Mouse (Mus musculus) left cerebral cortex, adult 2 months (tissue): Measurements from ENCODE around the gene Lonp1. TPM values are rescaled to one million over a fixed set of nuclear protein-coding genes. Genes with fewer than 3 reads are reported as not detected.

Experiments
- DNase-seq, 2 experiments: peaks; one replicate each; pipeline ENCODE4 v3.0.0; 2021 to 2022; ENCODE audit warnings: low spot score in 2 of 2, mixed read lengths in 1 of 2; ENCODE audit errors: extremely low spot score in 1 of 2
- H3K27ac ChIP-seq: fragments of 200-600 bp; 2 replicates; pipeline ENCODE4 v1.8.1; 2022
- H3K4me3 ChIP-seq: fragments of 200-600 bp; 2 replicates; pipeline ENCODE4 v1.8.1; 2022
- CTCF ChIP-seq: fragments of 200-600 bp; IDR thresholded peaks from 2 replicates; pipeline ENCODE4 v1.8.1; 2022; ENCODE audit warnings: antibody characterized with exemption, mild to moderate bottlenecking, moderate library complexity
- intact Hi-C: fragments of 180-260 bp; cut with DNase I; formaldehyde crosslinking; loops from one replicate; pipeline ENCODE4 v1.15.1; 2025
- total RNA-seq, 2 experiments: library from RNA; stranded (reverse); gene quantifications; 2 replicates each; pipeline ENCODE4 v1.2.3; 2021

Gene Lonp1
- total RNA-seq, 2 experiments from 2014 or later = 62.7 to 62.8 TPM

GRCm38 (mm10) chr17:56584257-56585130 lies 42.2 kb downstream of the Lonp1 start, which contains the start of the genes Safb2 and Safb:
Gene Safb2 (minus strand): TSS chr17:56584585.
Gene Safb (plus strand): TSS chr17:56584825.
- DNase-seq = peak; percentile 100
- intact Hi-C loops = loop anchor here (2.0 to 5.0 kb wide), 2 partner anchors 24 to 83 kb away; partner anchors contain the start of gene 2410015M20Rik
- peak within 1 kb of the TSS; percentile 99 for H3K27ac ChIP-seq
- TF ChIP-seq CTCF = peak; percentile 1
- peak within 1 kb of the TSS; percentile 94 for H3K4me3 ChIP-seq

- peak in 1 of 2 experiments; percentile 28 for DNase-seq
- Histone ChIP-seq H3K4me3 (peak overlapping the region; percentile 94), H3K27ac (peak overlapping the region; percentile 99)
- intact Hi-C loops = loop anchor here (2.0 to 5.0 kb wide), 2 partner anchors 25 to 84 kb away; partner anchors contain the start of gene 2410015M20Rik
- no peak for TF ChIP-seq CTCF
Measured at GRCm38 (mm10) chr17:56583611-56584256, 43.0 kb downstream of the Lonp1 start.

- TF ChIP-seq CTCF = no peak
- H3K27ac ChIP-seq = peak overlapping the region; percentile 99; the same call in 1 of the 2 replicates
- intact Hi-C loops = loop anchor here (5.0 kb wide), 1 partner anchor 84 kb away; no protein-coding TSS in a partner anchor
- DNase-seq = no peak
- H3K4me3 ChIP-seq = peak overlapping the region; percentile 94
Measured at GRCm38 (mm10) chr17:56583071-56583470, 43.6 kb downstream of the Lonp1 start.

- TF ChIP-seq CTCF = no peak
- no peak overlapping the region for H3K4me3 ChIP-seq
- no peak for DNase-seq
- no peak overlapping the region for H3K27ac ChIP-seq
- intact Hi-C loops = no loop called here
Measured at GRCm38 (mm10) chr17:56572939-56573338, 53.7 kb downstream of the Lonp1 start.

GRCm38 (mm10) chr17:56572154-56572553 lies 54.5 kb downstream of the Lonp1 start:
- TF ChIP-seq CTCF = no peak
- intact Hi-C loops = no loop called here
- no peak for DNase-seq
- no peak overlapping the region for H3K27ac ChIP-seq
- H3K4me3 ChIP-seq = no peak overlapping the region

GRCm38 (mm10) chr17:56570287-56570686 lies 56.4 kb downstream of the Lonp1 start:
- Histone ChIP-seq H3K4me3 (no peak overlapping the region), H3K27ac (no peak overlapping the region)
- no peak for DNase-seq
- no peak for TF ChIP-seq CTCF
- intact Hi-C loops = no loop called here

GRCm38 (mm10) chr17:56567370-56567769 lies 59.3 kb downstream of the Lonp1 start:
- intact Hi-C loops = no loop called here
- no peak for DNase-seq
- no peak for TF ChIP-seq CTCF
- Histone ChIP-seq H3K27ac (no peak overlapping the region), H3K4me3 (no peak overlapping the region)

- H3K4me3 ChIP-seq = no peak overlapping the region
- DNase-seq = no peak
- intact Hi-C loops = no loop called here
- H3K27ac ChIP-seq = no peak overlapping the region
- no peak for TF ChIP-seq CTCF
Measured at GRCm38 (mm10) chr17:56566918-56567317, 59.8 kb downstream of the Lonp1 start.

GRCm38 (mm10) chr17:56566293-56566692 lies 60.4 kb downstream of the Lonp1 start:
- intact Hi-C loops = no loop called here
- Histone ChIP-seq H3K27ac (no peak overlapping the region), H3K4me3 (no peak overlapping the region)
- TF ChIP-seq CTCF = no peak
- DNase-seq = no peak

Other genes with a start within 250 kb of the Lonp1 start
- gene Ptprs, start 150.4 kb downstream of the Lonp1 start, total RNA-seq = 100 to 1,000 TPM; 645 to 696 TPM
- not detected for gene Znrf4, start 114.5 kb downstream of the Lonp1 start, total RNA-seq
- gene Gm20219, start 72.5 kb downstream of the Lonp1 start, total RNA-seq = 1 to 10 TPM; 2.5 to 4.0 TPM
- 100 to 1,000 TPM; 133 to 148 TPM for gene Safb2, start 42.3 kb downstream of the Lonp1 start, total RNA-seq
- gene Safb, start 42.1 kb downstream of the Lonp1 start, total RNA-seq = 100 to 1,000 TPM; 160 to 168 TPM
- 100 to 1,000 TPM; 123 to 148 TPM for gene 2410015M20Rik, start 17.1 kb downstream of the Lonp1 start, total RNA-seq
- gene Rpl36, start 13.5 kb downstream of the Lonp1 start, total RNA-seq = 100 to 1,000 TPM; 351 to 353 TPM
- gene Catsperd, start 1.3 kb upstream of the Lonp1 start, total RNA-seq = under 1 TPM; 0.38 to 0.65 TPM
- 100 to 1,000 TPM in 1 of 2 experiments, 10 to 100 TPM in 1; 92.7 to 101 TPM for gene Ranbp3, start 46.4 kb upstream of the Lonp1 start, total RNA-seq
- 100 to 1,000 TPM; 202 to 208 TPM for gene Ndufa11, start 90.9 kb upstream of the Lonp1 start, total RNA-seq
- gene Vmac, start 91.1 kb upstream of the Lonp1 start, total RNA-seq = 10 to 100 TPM in 1 of 2 experiments, 1 to 10 TPM in 1; 8.8 to 12.7 TPM
- 1 to 10 TPM; 4.1 to 4.5 TPM for gene Nrtn, start 130.6 kb upstream of the Lonp1 start, total RNA-seq
- 10 to 100 TPM; 69.0 to 73.5 TPM for gene Dus3l, start 137.9 kb upstream of the Lonp1 start, total RNA-seq
- 1 to 10 TPM; 1.3 to 2.6 TPM for gene Prr22, start 143.4 kb upstream of the Lonp1 start, total RNA-seq
- 1 to 10 TPM; 2.2 to 3.5 TPM for gene Rfx2, start 204.1 kb upstream of the Lonp1 start, total RNA-seq
- gene Acsbg2, start 247.6 kb upstream of the Lonp1 start, total RNA-seq = not detected
- gene 1700061G19Rik, start 248.6 kb upstream of the Lonp1 start, total RNA-seq = not detected